ENCODE assay signal across 12 mouse cellular contexts in the genomic region with DNA sequence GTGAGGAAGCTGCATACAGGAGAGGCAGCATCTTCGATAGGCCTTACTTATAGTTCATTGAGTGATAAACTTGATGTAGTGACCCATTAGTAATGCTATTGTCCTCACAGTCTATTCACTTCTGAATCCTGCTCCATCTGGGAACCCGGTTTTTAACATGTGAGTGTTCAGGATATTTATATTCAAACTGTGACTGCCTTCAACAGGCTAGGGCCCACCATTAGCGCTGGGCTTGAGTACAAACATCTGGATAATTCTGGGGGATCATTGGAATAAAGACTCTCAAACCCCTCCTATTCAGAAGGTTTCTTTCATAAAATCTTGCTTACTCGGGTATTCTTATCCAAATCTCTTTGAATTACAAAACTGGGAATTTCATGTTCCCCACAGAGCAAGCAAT.
"Had no signal": no experiment of that assay in that cellular context is flagged by ENCODE, and none has a peak within 500 bp of the region (broad histone marks: within the 10 kb centered on the region; RNA-seq: fewer than 3 reads in every experiment).

No protein-coding gene starts in this region.

- H3K4me1 ChIP-seq: intestine, embryonic 15.5 days; liver, embryonic 12.5 days; midbrain, embryonic 15.5 days; neural tube, embryonic 13.5 days had no signal

- H3K27me3 ChIP-seq: intestine, embryonic 15.5 days; limb, embryonic 15.5 days; liver, embryonic 12.5 days; midbrain, embryonic 15.5 days; neural tube, embryonic 13.5 days had no signal

- H3K27ac ChIP-seq: intestine, embryonic 15.5 days; left cerebral cortex, adult 2 months; limb, embryonic 15.5 days; liver, embryonic 12.5 days; midbrain, embryonic 10.5 days; midbrain, embryonic 15.5 days; neural tube, embryonic 13.5 days had no signal

- H3K4me3 ChIP-seq: intestine, embryonic 15.5 days; left cerebral cortex, adult 2 months; limb, embryonic 15.5 days; liver, embryonic 12.5 days; midbrain, embryonic 10.5 days; midbrain, embryonic 15.5 days; neural tube, embryonic 13.5 days had no signal

- ATAC-seq: intestine, embryonic 15.5 days; liver, embryonic 12.5 days; midbrain, embryonic 15.5 days had no signal

- H3K36me3 ChIP-seq: intestine, embryonic 15.5 days; liver, embryonic 12.5 days; midbrain, embryonic 10.5 days; midbrain, embryonic 15.5 days; neural tube, embryonic 13.5 days had no signal

- H3K4me2 ChIP-seq: intestine, embryonic 15.5 days; limb, embryonic 15.5 days; liver, embryonic 12.5 days; midbrain, embryonic 15.5 days; neural tube, embryonic 13.5 days had no signal

- H3K9me3 ChIP-seq: intestine, embryonic 15.5 days; limb, embryonic 15.5 days; liver, embryonic 12.5 days; midbrain, embryonic 10.5 days; midbrain, embryonic 15.5 days; neural tube, embryonic 13.5 days had no signal

- H3K9ac ChIP-seq: intestine, embryonic 15.5 days; limb, embryonic 15.5 days; liver, embryonic 12.5 days; midbrain, embryonic 15.5 days; neural tube, embryonic 13.5 days had no signal

- DNase-seq: kidney, adult 18-20 months; kidney, postnatal 25 days; right cerebral cortex, adult 18-20 months; right cerebral cortex, postnatal 25 days; thymus, postnatal 4 days had no signal
